Mouse (Mus musculus) spleen, adult 2 months (tissue): Measurements from ENCODE around the gene Vmn1r224.

Experiments used
- CTCF ChIP-seq: fragments of 200-500 bp; IDR thresholded peaks from 2 replicates; pipeline ENCODE4 v1.5.1; 2011; ENCODE audit warnings: mild to moderate bottlenecking, inconsistent platforms; ENCODE audit not compliant: insufficient read depth, insufficient read length, insufficient replicate concordance; ENCODE audit errors: extremely low read depth
- POLR2A ChIP-seq: fragments of 200-500 bp; IDR thresholded peaks from 2 replicates; pipeline ENCODE4 v1.6.1; 2011; ENCODE audit warnings: low read depth, low read length, inconsistent platforms

GRCm38 (mm10) chr17:20413846-20414245, at the start of gene Vmn1r224:
- TF ChIP-seq CTCF: no peak
- TF ChIP-seq POLR2A: no peak
